ENCODE assay signal across 9 mouse cellular contexts in the genomic region with DNA sequence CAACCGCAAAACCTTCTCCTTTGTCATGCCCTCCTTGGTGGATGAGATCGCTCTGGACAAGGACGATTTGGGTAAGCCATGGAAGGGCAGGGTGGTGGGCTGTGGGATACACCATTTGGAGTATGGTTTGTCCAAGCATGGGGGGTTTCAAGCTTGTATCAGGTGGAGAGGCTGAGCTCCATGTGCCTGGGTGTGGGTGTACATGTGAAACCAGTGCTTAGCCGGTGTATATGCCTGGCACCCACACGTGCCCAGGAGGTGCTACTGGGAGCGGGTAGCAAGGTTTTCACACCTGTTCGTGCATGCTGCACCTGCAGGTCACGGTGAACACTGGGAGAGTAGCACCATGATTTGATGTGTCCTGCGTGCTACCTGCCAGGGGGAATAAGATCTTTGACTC. TPM values are rescaled to one million over a fixed set of nuclear protein-coding genes. Genes with fewer than 3 reads are reported as not detected.
A peak's percentile ranks its signal among the peaks of the same experiment; 100 is the strongest.
DNase-seq lines count a peak whose midpoint lies in the region; ATAC-seq and TF ChIP-seq lines count a peak whose summit lies in the region.
"Had no signal": no experiment of that assay in that cellular context is flagged by ENCODE, and none has a peak within 500 bp of the region (broad histone marks: within the 10 kb centered on the region; RNA-seq: fewer than 3 reads in every experiment).

No protein-coding gene starts in this region.

- H3K27me3 ChIP-seq in forebrain, embryonic 11.5 days (ENCODE audit: control insufficient read depth, insufficient read depth, low read length): no peaks in the 10 kb centered on the region
- no peaks in the 10 kb centered on the region for H3K27me3 ChIP-seq in intestine, embryonic 16.5 days (replicated peaks; ENCODE audit: control insufficient read depth, insufficient read depth, low read length)
- no peaks in the 10 kb centered on the region for H3K27me3 ChIP-seq in neural tube, embryonic 15.5 days (replicated peaks)
- H3K27me3 ChIP-seq: Patski had no signal

- H3K9me3 ChIP-seq in forebrain, embryonic 11.5 days (ENCODE audit: control insufficient read depth, low read length): no peaks in the 10 kb centered on the region
- H3K9me3 ChIP-seq in intestine, embryonic 16.5 days (ENCODE audit: control insufficient read depth, low read length): no peaks in the 10 kb centered on the region
- no peaks in the 10 kb centered on the region for H3K9me3 ChIP-seq in neural tube, embryonic 15.5 days (replicated peaks)

- 90% methylated on average over 9 of the region's 9 CpGs for WGBS in forebrain, embryonic 11.5 days
- WGBS in intestine, embryonic 16.5 days: 63% methylated on average over 9 of the region's 9 CpGs
- 72% methylated on average over 9 of the region's 9 CpGs for WGBS in neural tube, embryonic 15.5 days

- no peak for DNase-seq in layer of hippocampus, adult 2 months (ENCODE audit: low spot score in 2 of 2)
- no peak for DNase-seq in layer of hippocampus, postnatal 25 days (ENCODE audit: extremely low spot score in 1 of 2, low spot score in 1 of 2)
- no peak for DNase-seq in forebrain, embryonic 11.5 days (ENCODE audit: low spot score)
- no peak for DNase-seq in natural killer cell, adult 2 months (ENCODE audit: low spot score in 2 of 2)
- no peak for DNase-seq in ovary, postnatal 10 days (ENCODE audit: low spot score)
- DNase-seq: lung, adult 18-20 months had no signal

- H3K4me3 ChIP-seq in layer of hippocampus, adult 2 months: peak overlapping the region; percentile 69
- H3K4me3 ChIP-seq in forebrain, embryonic 11.5 days (ENCODE audit: low read depth, low read length): no peak overlapping the region
- H3K4me3 ChIP-seq in intestine, embryonic 16.5 days (ENCODE audit: low read length): peak overlapping the region; percentile 85
- H3K4me3 ChIP-seq in neural tube, embryonic 15.5 days (replicated peaks): peak overlapping the region; percentile 87

- peak overlapping the region; percentile 95 for H3K27ac ChIP-seq in layer of hippocampus, adult 2 months
- no peak overlapping the region for H3K27ac ChIP-seq in forebrain, embryonic 11.5 days (ENCODE audit: low read depth, low read length)
- peak overlapping the region; percentile 90 for H3K27ac ChIP-seq in intestine, embryonic 16.5 days (ENCODE audit: low read length)
- H3K27ac ChIP-seq in neural tube, embryonic 15.5 days (replicated peaks): peak overlapping the region; percentile 97

- H3K36me3 ChIP-seq in forebrain, embryonic 11.5 days (ENCODE audit: control insufficient read depth, insufficient read depth, low read length): peaks cover 8% of the 10 kb centered on the region; the same call in 1 of the 2 replicates
- no peaks in the 10 kb centered on the region for H3K36me3 ChIP-seq in intestine, embryonic 16.5 days (ENCODE audit: control insufficient read depth, insufficient read depth, low read length)
- H3K36me3 ChIP-seq in neural tube, embryonic 15.5 days: peaks cover 35% of the 10 kb centered on the region

- TF ChIP-seq CTCF in layer of hippocampus, adult 2 months (conservative IDR thresholded peaks at IDR 0.05): no peak

- H3K4me1 ChIP-seq in forebrain, embryonic 11.5 days (replicated peaks; ENCODE audit: control insufficient read depth, insufficient read depth, low read length): peaks cover 10% of the 10 kb centered on the region; the same call in 1 of the 2 replicates
- H3K4me1 ChIP-seq in intestine, embryonic 16.5 days (ENCODE audit: control insufficient read depth, insufficient read depth, low read length): peaks cover 13% of the 10 kb centered on the region
- H3K4me1 ChIP-seq in neural tube, embryonic 15.5 days: peaks cover 39% of the 10 kb centered on the region

- H3K9ac ChIP-seq in forebrain, embryonic 11.5 days (ENCODE audit: low read length): no peak overlapping the region
- peak overlapping the region; percentile 89 for H3K9ac ChIP-seq in intestine, embryonic 16.5 days (ENCODE audit: low read depth, low read length)
- H3K9ac ChIP-seq in neural tube, embryonic 15.5 days (replicated peaks): peak overlapping the region; percentile 93

- peak overlapping the region; percentile 95; the same call in 1 of the 2 replicates for H3K4me2 ChIP-seq in forebrain, embryonic 11.5 days (ENCODE audit: low read depth, low read length, severe bottlenecking)
- peak overlapping the region; percentile 84 for H3K4me2 ChIP-seq in intestine, embryonic 16.5 days (ENCODE audit: low read depth, low read length)
- H3K4me2 ChIP-seq in neural tube, embryonic 15.5 days: peak overlapping the region; percentile 94

- ATAC-seq in forebrain, embryonic 11.5 days (replicated peaks; ENCODE audit: low FRiP score): no peak
- ATAC-seq in intestine, embryonic 16.5 days: no peak
- ATAC-seq in neural tube, embryonic 15.5 days (ENCODE audit: low FRiP score): no peak

RNA-seq across cellular contexts. Expression of a gene that starts 1.9 kb away (rescaled TPM):
- total RNA-seq in layer of hippocampus, adult 2 months (2021): 10 to 100 TPM; 29.5 to 30.2 TPM
- total RNA-seq in layer of hippocampus, postnatal 25 days (2021): 10 to 100 TPM; 32.6 to 34.7 TPM
- polyA plus RNA-seq in forebrain, embryonic 11.5 days (2014; fragmentation: Nextera tagmentation; extraction: Ambion mirVana): 24.8 and 24.9 TPM in 2 replicates
- polyA plus RNA-seq in intestine, embryonic 16.5 days (2015; fragmentation: Nextera tagmentation; extraction: Ambion mirVana): 87.2 and 101 TPM in 2 replicates
- polyA plus RNA-seq in neural tube, embryonic 15.5 days (2015; fragmentation: Nextera tagmentation; extraction: Ambion mirVana): 61.3 and 69.8 TPM in 2 replicates

RNA-seq across cellular contexts. Expression of a gene that starts 8.4 kb away (rescaled TPM):
- total RNA-seq in layer of hippocampus, adult 2 months (2021): 100 to 1,000 TPM; 710 to 726 TPM
- total RNA-seq in layer of hippocampus, postnatal 25 days (2021): 100 to 1,000 TPM; 616 to 726 TPM
- polyA plus RNA-seq in forebrain, embryonic 11.5 days (2014; fragmentation: Nextera tagmentation; extraction: Ambion mirVana): 1,614 and 1,699 TPM in 2 replicates
- 1,622 and 1,645 TPM in 2 replicates for polyA plus RNA-seq in intestine, embryonic 16.5 days (2015; fragmentation: Nextera tagmentation; extraction: Ambion mirVana)
- 1,003 and 1,094 TPM in 2 replicates for polyA plus RNA-seq in neural tube, embryonic 15.5 days (2015; fragmentation: Nextera tagmentation; extraction: Ambion mirVana)

RNA-seq across cellular contexts. Expression of a gene that starts 8.8 kb away (rescaled TPM):
- 10 to 100 TPM; 63.9 to 75.2 TPM for total RNA-seq in layer of hippocampus, adult 2 months (2021)
- total RNA-seq in layer of hippocampus, postnatal 25 days (2021): 10 to 100 TPM; 65.1 to 76.5 TPM
- 186 and 188 TPM in 2 replicates for polyA plus RNA-seq in forebrain, embryonic 11.5 days (2014; fragmentation: Nextera tagmentation; extraction: Ambion mirVana)
- 110 and 122 TPM in 2 replicates for polyA plus RNA-seq in intestine, embryonic 16.5 days (2015; fragmentation: Nextera tagmentation; extraction: Ambion mirVana)
- 261 and 302 TPM in 2 replicates for polyA plus RNA-seq in neural tube, embryonic 15.5 days (2015; fragmentation: Nextera tagmentation; extraction: Ambion mirVana)

RNA-seq across cellular contexts. Expression of a gene that starts 19.3 kb away (rescaled TPM):
- total RNA-seq in layer of hippocampus, adult 2 months (2021): 100 to 1,000 TPM; 113 to 127 TPM
- 100 to 1,000 TPM; 114 to 123 TPM for total RNA-seq in layer of hippocampus, postnatal 25 days (2021)
- 32.5 and 35.2 TPM in 2 replicates for polyA plus RNA-seq in forebrain, embryonic 11.5 days (2014; fragmentation: Nextera tagmentation; extraction: Ambion mirVana)
- 36.5 and 41.2 TPM in 2 replicates for polyA plus RNA-seq in intestine, embryonic 16.5 days (2015; fragmentation: Nextera tagmentation; extraction: Ambion mirVana)
- polyA plus RNA-seq in neural tube, embryonic 15.5 days (2015; fragmentation: Nextera tagmentation; extraction: Ambion mirVana): 26.5 and 30.8 TPM in 2 replicates

RNA-seq across cellular contexts. Expression of a gene that starts 19.8 kb away (rescaled TPM):
- total RNA-seq in layer of hippocampus, adult 2 months (2021): 10 to 100 TPM; 21.5 to 25.7 TPM
- total RNA-seq in layer of hippocampus, postnatal 25 days (2021): 10 to 100 TPM; 16.8 to 24.1 TPM
- 25.5 and 26.8 TPM in 2 replicates for polyA plus RNA-seq in forebrain, embryonic 11.5 days (2014; fragmentation: Nextera tagmentation; extraction: Ambion mirVana)
- 23.3 and 25.9 TPM in 2 replicates for polyA plus RNA-seq in intestine, embryonic 16.5 days (2015; fragmentation: Nextera tagmentation; extraction: Ambion mirVana)
- 32.4 and 36.4 TPM in 2 replicates for polyA plus RNA-seq in neural tube, embryonic 15.5 days (2015; fragmentation: Nextera tagmentation; extraction: Ambion mirVana)
